Mouse (Mus musculus): Measurements from ENCODE around the gene Gm21985. TPM values are rescaled to one million over a fixed set of nuclear protein-coding genes. Genes with fewer than 3 reads are reported as not detected.

Gene Gm21985
- total and polyA plus RNA-seq, 3 experiments: 0.51 TPM; not detected in 2

- dilution Hi-C loops (cut with MboI; ENCODE audit: extremely low pct_ligation_motif_present, extremely low pct_unique_long_range_greater_than_20kb, low sequenced_read_pairs) (no loop called here), in situ Hi-C loops (cut with MboI; ENCODE audit: low pct_ligation_motif_present, low pct_unique_long_range_greater_than_20kb, low sequenced_read_pairs) (no loop called here)
- Histone ChIP-seq H3K4me3 (replicated peaks in 1 of 3; ENCODE audit: low read depth in 2 of 3, low read length in 2 of 3, poor library complexity in 1 of 3) (no peak overlapping the region), H3K36me3 (replicated peaks in 1 of 2; ENCODE audit: control insufficient read depth in 1 of 2, insufficient read depth in 1 of 2, low read length in 1 of 2) (peaks cover 0 to 5% of the 10 kb centered on the region in 2 experiments), H3K4me2 (ENCODE audit: insufficient read depth, low read depth, poor library complexity, severe bottlenecking) (no peak overlapping the region), H3K27ac (ENCODE audit: insufficient read depth, low read depth) (no peak overlapping the region), H3K4me1 (ENCODE audit: control insufficient read depth in 1 of 2, insufficient read depth in 2 of 2) (peaks cover 0 to 18% of the 10 kb centered on the region in 2 experiments; a peak in 2 of 4 replicates), H3K9me3 (replicated peaks; ENCODE audit: low read length) (no peaks in the 10 kb centered on the region), H3K9ac (ENCODE audit: insufficient read depth, low read depth) (no peak overlapping the region), H3K27me3 (replicated peaks) (no peaks in the 10 kb centered on the region), H3K79me2 (replicated peaks; ENCODE audit: control insufficient read depth, extremely low read depth, insufficient read depth, poor library complexity, severe bottlenecking) (peaks cover 12% of the 10 kb centered on the region)
- no peak for DNase-seq (ENCODE audit: extremely low read depth)
- no peak for TF ChIP-seq KAT2A (IDR thresholded peaks at IDR 0.05; ENCODE audit: insufficient replicate concordance, low read length)
- TF ChIP-seq USF1 (IDR thresholded peaks at IDR 0.05; ENCODE audit: low read depth, low read length): no peak
- TF ChIP-seq CTCF (conservative IDR thresholded peaks at IDR 0.05 in 1 of 2, IDR thresholded peaks at IDR 0.05 in 1 of 2; ENCODE audit: low read depth in 2 of 2, low read length in 2 of 2): no peak
- TF ChIP-seq NELFE (IDR thresholded peaks at IDR 0.05; ENCODE audit: low read depth, low read length): no peak
- TF ChIP-seq BHLHE40 (IDR thresholded peaks at IDR 0.05; ENCODE audit: low read depth, low read length): no peak
- TF ChIP-seq SMC3 (IDR thresholded peaks at IDR 0.05; ENCODE audit: low read depth, low read length): no peak
- TF ChIP-seq JUN (IDR thresholded peaks at IDR 0.05; ENCODE audit: insufficient read depth, low read depth, low read length): no peak
- TF ChIP-seq PAX5 (IDR thresholded peaks at IDR 0.05; ENCODE audit: low read length): no peak
- no peak for TF ChIP-seq MXI1 (IDR thresholded peaks at IDR 0.05; ENCODE audit: low read depth, low read length)
These were observed 130.5 kb downstream of the Gm21985 start for GRCm38 (mm10) chr2:112396649-112397048.

- Histone ChIP-seq H3K4me3 (replicated peaks in 1 of 3; ENCODE audit: low read depth in 2 of 3, low read length in 2 of 3, poor library complexity in 1 of 3) (no peak overlapping the region), H3K9ac (ENCODE audit: insufficient read depth, low read depth) (no peak overlapping the region), H3K4me2 (ENCODE audit: insufficient read depth, low read depth, poor library complexity, severe bottlenecking) (no peak overlapping the region), H3K4me1 (ENCODE audit: control insufficient read depth in 1 of 2, insufficient read depth in 2 of 2) (peaks cover 0 to 2% of the 10 kb centered on the region in 2 experiments; a peak in 1 of 4 replicates), H3K27me3 (replicated peaks) (no peaks in the 10 kb centered on the region), H3K36me3 (replicated peaks in 1 of 2; ENCODE audit: control insufficient read depth in 1 of 2, insufficient read depth in 1 of 2, low read length in 1 of 2) (peaks cover 14 to 53% of the 10 kb centered on the region in 2 experiments), H3K27ac (ENCODE audit: insufficient read depth, low read depth) (no peak overlapping the region), H3K79me2 (replicated peaks; ENCODE audit: control insufficient read depth, extremely low read depth, insufficient read depth, poor library complexity, severe bottlenecking) (peaks cover 2% of the 10 kb centered on the region), H3K9me3 (replicated peaks; ENCODE audit: low read length) (no peaks in the 10 kb centered on the region)
- dilution Hi-C loops (cut with MboI; ENCODE audit: extremely low pct_ligation_motif_present, extremely low pct_unique_long_range_greater_than_20kb, low sequenced_read_pairs): no loop called here
- DNase-seq (ENCODE audit: extremely low read depth): no peak
- TF ChIP-seq MAX (IDR thresholded peaks at IDR 0.05; ENCODE audit: low read length): no peak
- no peak for TF ChIP-seq MAZ (IDR thresholded peaks at IDR 0.05; ENCODE audit: low read depth, low read length)
- TF ChIP-seq NELFE (IDR thresholded peaks at IDR 0.05; ENCODE audit: low read depth, low read length): no peak
- no peak for TF ChIP-seq SIN3A (IDR thresholded peaks at IDR 0.05; ENCODE audit: low read length)
- TF ChIP-seq HCFC1 (IDR thresholded peaks at IDR 0.05; ENCODE audit: low read depth, low read length): no peak
- TF ChIP-seq JUND (conservative IDR thresholded peaks at IDR 0.05; ENCODE audit: low read depth, low read length): no peak
- no peak for TF ChIP-seq POLR2A (IDR thresholded peaks at IDR 0.05; ENCODE audit: low read depth, low read length)
- no peak for TF ChIP-seq ELF1 (IDR thresholded peaks at IDR 0.05; ENCODE audit: low read depth, low read length)
- TF ChIP-seq TBP (conservative IDR thresholded peaks at IDR 0.05; ENCODE audit: low read depth, low read length): no peak
- TF ChIP-seq PAX5 (IDR thresholded peaks at IDR 0.05; ENCODE audit: low read length): no peak
- TF ChIP-seq MEF2A (IDR thresholded peaks at IDR 0.05; ENCODE audit: borderline replicate concordance, low read depth, low read length): no peak
- TF ChIP-seq IRF4 (IDR thresholded peaks at IDR 0.05; ENCODE audit: low read depth, low read length): no peak
- in situ Hi-C loops (cut with MboI; ENCODE audit: low pct_ligation_motif_present, low pct_unique_long_range_greater_than_20kb, low sequenced_read_pairs): no loop called here
These were observed 140.9 kb downstream of the Gm21985 start for GRCm38 (mm10) chr2:112407030-112407429.
